Mouse (Mus musculus): Measurements from ENCODE around the gene Bcat2.
A peak's percentile ranks its signal among the peaks of the same experiment; 100 is the strongest.
"Not testable (repeated sequence)": the region's sequence is repeated elsewhere in the genome, so short reads cannot be mapped to it uniquely, and the experiment has no call there.

The Bcat2 gene

DNA sequence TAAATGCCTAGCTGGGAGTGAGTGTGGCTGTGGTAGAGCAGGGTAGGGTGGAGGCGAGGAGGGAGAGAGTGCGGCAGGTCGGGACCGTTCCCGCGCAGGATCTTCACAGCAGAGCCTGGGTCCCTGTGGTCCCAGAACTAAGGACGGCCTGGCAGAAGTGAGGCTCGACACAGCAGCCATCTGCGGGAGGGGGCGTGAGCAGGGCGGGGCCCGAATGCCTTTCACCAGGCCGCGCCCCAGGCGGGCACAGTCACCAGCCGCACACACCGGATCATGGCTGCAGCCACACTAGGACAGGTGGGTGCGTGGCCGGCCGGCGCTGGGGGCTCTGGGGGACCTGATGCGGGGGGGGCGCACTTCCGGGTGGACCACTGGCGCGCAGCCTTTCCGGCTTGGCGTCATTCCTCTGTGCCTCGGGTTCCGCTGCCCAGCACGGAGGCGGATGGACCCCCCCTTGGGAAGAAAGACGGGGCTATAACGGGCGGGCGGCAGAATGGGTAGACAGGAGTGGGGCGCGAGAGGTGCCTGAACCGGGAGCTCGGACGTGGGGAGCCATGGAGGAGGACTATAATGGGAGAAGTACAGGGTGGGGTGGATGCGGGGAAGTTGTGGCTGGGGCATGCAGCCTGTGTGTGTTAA lies at the start of gene Bcat2:
TSS of gene Bcat2 (plus strand) at position 51 of the 639 bp plus-strand sequence.
- DNase-seq (ENCODE audit: inconsistent ontology term) = peak; percentile 82

DNA sequence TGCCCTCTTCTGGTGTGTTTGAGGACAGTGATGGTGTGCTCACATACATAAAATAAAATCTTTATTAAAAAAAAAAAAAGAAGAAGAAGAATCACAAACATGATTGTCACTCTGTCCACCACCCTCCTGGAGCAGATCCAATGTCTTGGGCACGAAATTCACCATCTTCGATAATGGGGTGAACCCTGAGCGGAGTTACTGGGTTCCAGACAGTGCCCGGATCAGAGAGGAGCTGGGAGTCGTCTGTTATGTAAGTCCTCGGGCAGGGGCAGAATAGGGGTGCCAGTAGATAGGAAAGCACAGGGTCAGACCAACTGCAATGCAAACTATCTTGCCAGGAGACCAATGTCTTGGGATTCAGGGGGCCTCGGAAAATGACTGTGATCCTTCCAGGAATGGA lies 49.3 kb upstream of the Bcat2 start:
- DNase-seq (ENCODE audit: inconsistent ontology term) = no peak

DNA sequence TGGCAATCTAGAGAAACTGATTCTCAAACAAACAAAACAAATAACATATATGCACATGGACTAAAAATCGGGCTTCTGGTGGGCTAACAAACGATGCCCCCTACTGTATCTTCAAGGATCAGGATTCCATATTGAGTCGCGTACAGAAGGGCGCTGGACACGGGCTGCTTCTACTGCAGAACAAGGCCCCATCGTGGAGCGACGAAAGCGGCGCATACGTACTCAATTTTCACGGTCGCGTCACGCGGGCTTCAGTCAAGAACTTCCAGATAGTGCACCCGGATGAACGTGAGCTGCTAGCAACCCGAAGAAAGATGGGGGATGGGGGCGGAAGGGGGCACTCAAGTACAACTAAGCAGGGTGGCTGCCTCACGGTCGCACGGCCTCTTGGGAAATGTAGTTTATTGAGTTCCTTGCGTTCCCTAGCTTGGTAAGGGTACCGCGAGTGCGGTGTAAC lies 48.2 kb upstream of the Bcat2 start:
- DNase-seq (ENCODE audit: inconsistent ontology term) = peak; percentile 91

DNA sequence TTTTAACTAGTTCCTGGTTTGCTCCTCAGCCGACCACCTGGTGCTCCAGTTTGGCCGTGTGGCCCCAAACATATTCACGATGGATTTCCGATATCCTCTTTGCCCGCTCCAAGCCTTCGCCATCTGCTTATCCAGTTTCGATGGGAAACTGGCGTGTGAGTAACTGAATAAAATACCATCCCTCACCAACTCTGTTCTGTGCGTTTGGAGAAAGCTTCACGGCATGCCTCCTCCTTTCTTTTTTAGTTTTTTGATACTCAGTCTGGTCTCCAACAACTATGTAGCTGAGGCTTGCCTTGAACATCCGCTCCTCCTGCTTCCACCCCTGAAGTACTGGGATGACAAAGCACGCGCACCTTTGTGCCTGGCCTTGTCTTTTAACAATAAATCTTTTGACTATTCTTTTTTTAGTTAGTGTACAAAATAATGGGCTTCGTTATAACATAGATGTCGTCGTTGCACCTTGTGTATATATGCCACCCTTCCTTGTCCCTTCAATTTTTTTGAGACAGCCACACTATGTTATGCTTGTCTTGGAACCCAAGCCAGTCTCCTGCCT lies 47.7 kb upstream of the Bcat2 start:
- DNase-seq (ENCODE audit: inconsistent ontology term) = no peak

DNA sequence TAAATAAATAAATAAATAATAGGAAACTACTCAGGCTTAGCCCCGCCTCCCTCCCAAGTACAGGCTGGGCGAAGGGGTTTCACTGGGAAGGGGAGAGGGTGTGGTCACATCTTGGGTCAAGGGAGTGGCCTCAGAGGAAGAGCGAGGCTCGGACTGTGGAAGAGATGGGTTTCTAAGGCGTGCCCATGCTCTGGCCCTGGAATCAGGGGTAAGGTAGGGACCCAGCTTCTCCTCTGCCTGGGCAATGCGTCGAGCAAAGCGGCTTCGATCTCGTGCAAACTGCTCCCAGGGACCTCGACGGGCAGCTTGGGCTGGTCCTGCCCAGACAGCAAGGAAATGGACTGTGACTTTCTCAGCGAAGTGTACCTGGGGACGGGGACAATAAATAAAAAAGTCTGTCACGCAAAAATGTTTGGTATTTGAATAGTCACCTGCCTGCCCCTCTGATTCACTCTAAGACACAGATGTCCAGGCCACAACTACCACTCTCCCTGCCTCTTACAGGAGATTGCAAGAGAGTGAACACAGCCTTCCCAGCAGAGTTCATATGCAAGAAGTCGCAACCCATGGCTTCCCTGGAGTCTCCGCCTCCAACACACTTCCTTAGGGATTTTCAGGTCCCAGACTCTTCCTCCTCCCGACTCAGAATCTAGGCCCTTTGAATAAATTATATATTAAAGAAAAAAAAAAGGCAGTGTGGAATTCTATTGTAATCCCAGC lies 46.8 kb upstream of the Bcat2 start:
- peak; percentile 14 for DNase-seq (ENCODE audit: inconsistent ontology term)

DNA sequence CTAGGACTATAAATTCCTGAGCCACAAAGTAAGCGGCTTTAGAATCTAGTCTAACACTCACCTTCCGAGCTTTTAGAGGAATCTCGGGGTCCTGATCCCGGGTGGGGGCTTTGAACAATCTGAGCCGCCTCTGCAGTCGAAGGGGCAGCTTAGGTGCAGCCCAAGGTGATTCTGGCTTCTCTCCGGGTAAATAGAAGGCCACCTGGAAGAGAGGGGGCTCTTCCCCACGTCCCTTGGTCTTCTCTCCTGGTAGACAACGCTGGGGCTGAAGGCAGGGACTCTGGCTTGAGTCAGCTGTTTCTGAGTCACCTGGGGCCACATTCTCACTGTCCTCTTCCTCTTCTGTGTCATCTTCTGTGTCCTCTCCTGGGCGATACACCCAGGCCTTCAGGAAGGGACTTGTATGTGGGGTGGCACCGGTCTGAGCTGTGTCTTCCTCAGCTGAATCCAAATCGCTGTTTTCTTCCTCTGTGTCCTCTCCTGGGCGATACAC lies 46.2 kb upstream of the Bcat2 start:
- DNase-seq (ENCODE audit: inconsistent ontology term) = no peak

DNA sequence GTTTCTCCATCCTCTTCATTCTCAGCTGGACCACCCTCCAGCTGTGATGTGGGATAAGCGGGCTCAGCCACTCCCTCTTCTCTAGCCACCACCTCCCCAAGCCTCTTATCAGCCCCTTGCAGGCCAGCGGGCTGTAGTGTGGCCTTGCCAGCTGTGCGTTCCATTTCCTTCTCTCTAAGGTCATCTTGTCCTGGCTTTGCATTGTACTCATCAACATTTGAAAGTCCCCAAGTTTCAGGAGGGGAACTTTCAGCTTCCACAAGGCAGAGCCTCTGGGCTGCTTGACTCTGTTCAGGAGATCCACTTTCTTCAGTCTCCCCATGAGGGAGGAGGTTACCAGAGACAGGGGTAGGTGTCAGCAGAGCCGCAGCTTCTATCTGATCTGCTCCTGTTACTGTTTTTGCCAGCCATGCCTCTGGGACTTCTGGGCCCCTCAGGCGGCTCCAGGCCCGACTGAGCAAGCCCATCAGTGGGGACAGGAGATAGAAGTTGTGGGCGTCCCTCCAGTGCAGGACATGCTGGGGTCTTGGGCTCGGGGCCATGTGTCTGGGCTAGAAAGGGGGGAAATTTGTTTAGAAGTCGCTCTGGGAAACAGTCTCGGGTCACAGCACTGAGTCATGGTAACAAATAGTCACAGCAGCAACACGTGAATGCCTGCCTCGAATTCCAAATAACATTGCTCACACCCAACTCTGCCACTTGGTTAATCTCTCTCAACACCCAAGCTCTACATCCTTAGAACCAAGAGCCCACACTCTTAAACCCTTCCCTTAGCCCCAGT lies 44.9 kb upstream of the Bcat2 start:
- peak; percentile 76 for DNase-seq (ENCODE audit: inconsistent ontology term)

DNA sequence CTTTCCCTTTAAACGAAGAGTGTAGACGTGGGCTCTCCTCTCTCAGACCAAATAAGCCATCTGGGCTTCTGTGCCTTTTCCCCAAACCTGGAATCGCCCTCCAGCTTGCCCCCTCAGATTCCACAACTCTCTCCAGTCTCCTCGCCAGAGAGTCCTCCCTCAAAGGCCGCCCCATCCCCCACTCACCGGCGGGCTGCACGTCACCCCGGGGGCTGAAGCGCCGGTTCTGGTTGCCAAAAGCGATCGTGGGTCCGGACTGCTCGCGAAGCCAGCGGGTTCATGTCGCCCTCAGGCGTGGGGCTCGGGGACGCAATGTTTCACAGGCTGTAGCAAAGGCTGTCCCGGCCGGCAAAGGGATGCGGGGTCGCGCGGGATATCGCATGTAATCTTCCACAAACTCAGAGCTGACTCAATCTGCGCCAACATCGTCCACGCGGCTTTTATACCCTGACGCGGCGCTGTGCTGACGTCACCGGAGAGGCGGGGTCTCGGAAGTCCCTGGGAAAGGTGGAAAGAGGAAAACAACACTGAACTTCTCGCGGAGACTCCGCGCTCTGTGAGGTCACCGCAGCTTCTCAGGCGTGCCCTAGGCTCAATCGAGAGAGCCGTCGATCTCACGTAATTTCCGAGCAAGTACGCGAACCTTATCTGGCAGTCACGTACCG lies 44.0 kb upstream of the Bcat2 start, which contains the start of the genes Ppp1r15a and Plekha4:
TSS of gene Ppp1r15a (minus strand) at position 460 of the 665 bp plus-strand sequence.
TSS of gene Plekha4 (plus strand) at position 522 of the 665 bp plus-strand sequence.
- DNase-seq (ENCODE audit: inconsistent ontology term) = peak; percentile 97

DNA sequence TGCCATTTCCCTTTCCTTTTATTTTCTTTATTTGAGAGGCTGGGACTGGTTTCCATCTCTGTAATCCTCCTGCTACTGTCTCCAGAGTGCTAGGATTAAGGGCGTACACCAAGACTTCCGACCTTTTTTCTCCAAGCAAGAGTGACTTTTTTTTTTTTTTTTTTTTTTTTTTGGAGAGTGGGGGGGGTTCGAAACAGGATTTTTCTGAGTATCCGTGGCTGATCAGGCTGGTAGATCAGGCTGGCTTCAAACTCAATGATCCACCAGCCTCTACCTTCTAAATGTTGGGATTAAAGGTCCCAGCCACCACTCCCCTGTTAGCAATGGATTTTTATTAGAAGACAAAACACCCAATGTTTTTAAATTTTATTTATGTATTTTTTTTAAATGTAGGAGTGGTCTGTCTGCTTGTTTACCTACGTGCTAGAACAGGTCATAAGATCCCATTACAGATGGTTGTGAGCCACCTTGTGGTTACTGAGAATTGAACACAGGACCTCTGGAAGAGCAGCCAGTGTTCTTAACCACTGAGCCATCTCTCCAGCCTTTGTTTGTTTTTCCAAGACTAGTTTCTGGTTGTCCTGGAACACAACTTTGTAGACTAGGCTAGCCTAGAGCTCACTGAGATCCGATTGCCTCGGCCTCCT lies 43.4 kb upstream of the Bcat2 start:
- peak; percentile 42 for DNase-seq (ENCODE audit: inconsistent ontology term)

DNA sequence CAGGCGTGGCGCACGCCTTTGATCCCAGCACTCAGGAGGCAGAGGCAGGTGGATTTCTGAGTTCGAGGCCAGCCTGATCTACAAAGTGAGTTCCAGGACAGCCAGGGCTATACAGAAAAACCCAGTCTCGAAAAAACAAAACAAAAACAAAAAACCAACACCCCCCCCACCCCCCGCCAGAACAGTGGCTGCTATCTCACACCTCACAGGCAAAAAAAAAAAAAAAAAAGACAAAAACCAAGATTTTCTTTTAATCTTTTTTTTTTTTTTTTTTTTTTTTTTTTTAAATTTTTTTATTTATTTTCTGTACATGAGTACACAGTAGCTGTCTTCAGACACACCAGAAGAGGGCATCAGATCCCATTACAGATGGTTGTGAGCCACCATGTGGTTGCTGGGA lies 42.8 kb upstream of the Bcat2 start:
- not testable (repeated sequence) for DNase-seq (ENCODE audit: inconsistent ontology term)

DNA sequence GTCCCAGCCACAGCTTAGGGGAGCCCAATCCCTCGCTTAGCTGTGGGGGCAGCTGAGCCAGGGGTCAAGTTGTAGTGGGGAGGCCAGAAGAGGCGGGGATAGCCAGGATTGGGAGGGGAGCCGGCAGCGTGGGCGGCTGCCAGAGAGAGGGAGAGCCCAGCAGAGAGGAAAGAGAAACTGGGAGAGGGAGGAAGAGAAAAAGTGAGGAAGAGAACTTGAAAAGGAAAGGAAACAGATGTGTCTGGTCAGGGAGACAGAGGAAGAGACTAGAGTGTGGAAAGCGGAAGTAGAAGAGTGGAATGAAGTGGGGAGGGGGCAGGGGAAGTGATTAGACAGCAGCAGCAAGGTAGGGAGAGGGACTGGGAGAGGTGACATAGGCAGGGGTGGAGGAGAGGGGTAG lies 40.5 kb upstream of the Bcat2 start:
- peak; percentile 72 for DNase-seq (ENCODE audit: inconsistent ontology term)

DNA sequence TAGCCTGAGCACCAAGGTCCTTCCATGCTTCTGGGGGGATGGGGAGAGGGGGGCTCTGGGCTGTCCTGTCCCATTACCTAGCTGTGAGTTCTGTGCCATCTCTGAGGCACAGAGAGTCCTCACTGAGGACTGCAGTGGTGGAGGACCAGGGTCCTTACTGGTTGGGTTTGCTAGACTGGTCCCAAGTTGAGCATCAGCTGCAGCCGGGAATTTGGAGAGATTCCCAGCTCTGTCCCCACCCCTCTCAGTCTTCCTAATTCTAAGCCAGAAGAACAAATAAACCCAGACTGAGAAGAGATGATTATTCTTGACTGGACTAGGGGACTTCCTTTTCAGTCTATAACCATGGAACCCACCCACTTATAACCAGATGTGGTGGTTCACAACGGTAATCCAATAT lies 39.3 kb upstream of the Bcat2 start:
- peak; percentile 59 for DNase-seq (ENCODE audit: inconsistent ontology term)

DNA sequence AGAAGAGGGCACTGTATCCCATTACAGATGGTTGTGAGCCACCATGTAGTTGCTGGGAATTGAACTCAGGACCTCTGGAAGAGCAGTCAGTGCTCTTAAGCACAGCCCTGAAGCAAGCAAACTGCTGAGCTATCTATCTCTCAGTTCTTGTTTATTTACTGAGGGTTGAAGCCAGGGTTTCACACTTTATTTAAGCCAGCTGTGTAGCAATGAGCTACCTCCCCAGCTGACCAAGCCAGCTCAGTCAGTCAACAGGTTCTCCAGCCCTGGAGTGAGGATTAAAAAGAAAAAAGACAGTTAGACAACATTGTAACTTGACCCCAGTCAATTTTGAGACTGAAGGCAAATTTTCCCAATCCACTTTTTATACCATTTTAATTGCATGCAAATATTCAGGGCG lies 34.3 kb upstream of the Bcat2 start:
- DNase-seq (ENCODE audit: inconsistent ontology term) = no peak

DNA sequence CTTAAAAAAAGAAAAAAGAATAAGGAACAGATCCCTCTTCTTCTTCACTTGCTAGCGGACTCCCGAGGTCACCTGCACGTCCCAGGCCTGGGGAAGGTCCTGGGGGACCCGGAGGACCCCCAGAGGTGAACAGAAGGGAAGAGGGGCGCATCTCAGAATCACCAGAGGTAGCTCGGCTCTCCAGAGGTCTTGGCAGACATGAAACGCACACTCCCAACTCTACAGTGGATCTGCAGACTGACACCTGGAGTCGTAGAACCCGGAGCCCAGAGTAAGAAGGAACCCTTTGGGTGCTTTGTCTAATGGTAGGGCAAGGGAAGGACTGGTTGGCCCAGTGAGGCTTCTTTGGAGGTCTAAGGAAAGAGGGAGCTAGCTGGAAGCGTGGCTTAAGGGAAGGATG lies 32.4 kb upstream of the Bcat2 start:
- no peak for DNase-seq (ENCODE audit: inconsistent ontology term)

DNA sequence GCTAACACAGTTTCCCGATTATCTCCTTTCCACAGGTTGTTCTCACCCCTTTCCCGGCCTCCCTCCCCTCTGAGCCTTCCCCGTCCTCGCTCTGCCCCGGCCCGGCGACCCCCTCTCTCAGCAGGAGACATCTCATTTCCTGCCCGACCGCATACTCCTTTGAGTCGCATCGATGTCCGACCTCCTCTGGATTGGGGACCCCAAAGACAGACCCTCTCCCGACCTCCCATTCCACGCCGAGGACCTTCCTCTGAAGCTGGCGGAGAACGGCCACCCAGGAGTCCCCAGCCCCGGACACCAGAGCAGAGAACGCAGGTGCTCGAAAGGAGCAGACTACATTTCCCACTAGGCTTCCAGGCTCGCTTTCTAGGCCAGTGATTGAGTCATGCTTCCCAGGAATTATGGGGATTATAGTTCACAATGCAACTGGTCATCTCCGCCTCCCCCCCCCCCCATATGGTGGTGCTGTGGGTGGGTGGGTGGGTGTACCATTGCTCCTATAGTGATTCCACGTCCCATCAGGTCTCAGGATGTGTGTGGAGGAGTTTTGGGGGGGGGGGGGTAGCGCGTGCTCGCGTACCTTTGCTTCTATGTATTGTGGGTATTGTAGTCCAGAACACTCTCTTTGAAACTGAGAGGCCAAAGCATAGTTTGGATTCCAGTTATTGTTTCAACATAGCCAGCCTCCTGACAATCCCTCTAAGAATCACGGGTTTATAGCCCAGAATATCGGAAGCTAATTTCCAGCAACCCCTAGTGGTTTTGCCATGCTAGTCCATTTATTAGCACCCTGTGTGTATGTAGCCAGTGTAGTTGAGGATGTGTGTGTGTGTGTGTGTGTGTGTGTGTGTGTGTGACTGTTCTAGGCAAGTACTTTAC lies 31.6 kb upstream of the Bcat2 start:
- DNase-seq (ENCODE audit: inconsistent ontology term) = peak; percentile 87

DNA sequence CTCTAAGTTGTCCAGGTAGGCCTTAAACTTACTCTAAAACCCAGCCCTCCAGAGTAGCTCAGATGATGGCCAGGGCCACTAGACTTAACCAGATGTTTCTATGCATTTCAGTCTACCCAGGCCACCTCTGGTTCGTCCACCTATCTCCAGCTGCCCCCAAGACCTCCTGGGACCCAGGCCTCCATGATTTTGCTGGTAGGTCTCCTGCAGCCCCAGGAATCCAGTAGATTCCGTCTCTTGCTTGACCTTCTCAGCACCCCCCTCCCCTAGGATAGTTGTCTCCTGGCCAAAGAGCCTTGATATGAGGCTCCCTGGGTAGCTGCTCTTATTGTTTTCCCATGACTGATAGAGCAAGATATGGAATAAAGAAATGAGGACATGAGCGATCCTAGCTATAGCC lies 30.9 kb upstream of the Bcat2 start:
- no peak for DNase-seq (ENCODE audit: inconsistent ontology term)

DNA sequence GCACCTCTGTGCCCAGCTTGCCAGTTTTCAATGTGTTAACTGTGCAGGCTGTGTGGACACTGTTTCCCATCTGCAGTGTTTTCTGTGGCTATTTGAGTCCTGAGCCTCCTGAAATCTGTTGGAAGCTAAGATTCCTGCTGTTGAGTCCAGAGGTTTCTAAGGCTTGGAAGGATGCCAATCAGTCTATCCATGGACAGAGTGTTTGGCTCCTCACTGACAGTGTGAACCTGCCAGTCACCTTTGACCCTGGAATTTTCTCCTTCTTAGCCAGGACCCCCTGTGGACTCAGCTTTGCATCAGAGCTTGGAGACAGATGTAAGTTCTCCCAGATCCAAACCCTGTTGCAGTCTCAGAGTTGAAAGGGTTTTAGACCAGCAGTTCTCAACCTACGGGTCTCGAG lies 29.7 kb upstream of the Bcat2 start:
- no peak for DNase-seq (ENCODE audit: inconsistent ontology term)

DNA sequence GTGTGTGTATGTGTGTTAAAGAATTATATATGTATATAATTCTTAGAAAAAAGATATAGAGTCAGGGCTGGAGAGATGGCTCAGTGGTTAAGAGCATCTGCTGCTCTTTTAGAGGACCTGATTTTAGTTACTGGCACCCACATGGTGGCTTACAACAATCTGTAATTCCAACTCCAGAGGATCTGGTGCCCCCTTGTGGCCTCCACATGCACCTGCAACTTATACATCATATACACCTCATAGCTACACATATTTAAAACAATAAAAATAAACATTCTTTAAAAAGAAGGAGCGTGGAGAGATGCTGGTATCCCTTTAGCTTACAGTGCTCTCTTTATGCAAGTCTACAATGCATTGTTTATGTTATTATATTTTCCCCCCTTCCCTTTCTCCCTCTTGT lies 25.4 kb upstream of the Bcat2 start:
- no peak for DNase-seq (ENCODE audit: inconsistent ontology term)

DNA sequence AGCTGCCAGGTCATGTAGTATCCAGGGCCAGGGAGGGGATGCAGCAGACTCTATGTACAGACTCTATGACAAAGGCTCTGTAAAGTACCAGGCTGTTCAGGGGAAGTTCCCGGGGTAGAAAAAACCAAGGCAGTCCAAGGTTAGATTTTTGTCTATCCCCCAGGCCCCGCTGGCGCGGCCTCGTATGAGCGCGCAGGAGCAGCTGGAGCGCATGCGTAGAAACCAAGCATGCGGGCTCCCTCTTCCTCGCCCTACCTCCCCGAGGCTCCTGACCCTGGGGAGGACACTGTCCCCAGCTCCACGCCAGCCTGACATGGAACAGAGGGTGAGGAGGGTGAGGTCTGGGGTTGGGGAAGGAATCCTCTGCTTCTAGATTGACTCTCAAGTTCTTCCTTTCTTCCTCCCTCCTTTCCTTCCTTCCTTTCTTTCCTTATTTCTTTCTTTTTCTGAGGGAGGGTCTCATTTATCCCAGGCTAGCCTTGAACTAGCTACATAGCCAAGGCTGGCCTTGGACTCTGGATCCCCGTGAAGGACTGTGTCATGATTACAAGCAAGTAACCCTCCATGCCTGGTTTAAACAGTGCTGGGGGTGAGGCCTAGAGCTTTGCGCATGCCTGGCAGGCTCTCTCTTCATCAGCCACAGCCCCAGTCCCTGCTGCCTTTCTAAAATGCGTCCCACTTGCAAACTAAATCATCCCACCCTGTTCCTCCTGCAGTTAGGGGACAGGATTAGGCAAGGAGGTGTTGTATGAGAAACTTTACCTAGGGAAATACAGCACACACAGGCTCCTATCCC lies 20.1 kb upstream of the Bcat2 start:
- no peak for DNase-seq (ENCODE audit: inconsistent ontology term)
